In genomic region chr8:84090585-84090984, GRCm38 (mm10) we compare ENCODE assay signal across 34 mouse cellular contexts. TPM values are rescaled to one million over a fixed set of nuclear protein-coding genes. Genes with fewer than 3 reads are reported as not detected.
DNase-seq lines count a peak whose midpoint lies in the region; ATAC-seq lines count a peak whose summit lies in the region.
"Had no signal": no experiment of that assay in that cellular context is flagged by ENCODE, and none has a peak within 500 bp of the region (broad histone marks: within the 10 kb centered on the region; RNA-seq: fewer than 3 reads in every experiment).

No protein-coding gene starts in this region.

- peak; percentile 54 to 66 for DNase-seq in heart, adult 18-20 months
- no peak for DNase-seq in heart, embryonic 10.5 days (ENCODE audit: low spot score)
- DNase-seq in Muller cell, postnatal 12 days (ENCODE audit: inconsistent ontology term): peak; percentile 50
- peak; percentile 71 for DNase-seq in adrenal gland, postnatal 14 days
- no peak for DNase-seq in kidney, postnatal 4 days
- DNase-seq in kidney, adult 8-10 months: no peak
- DNase-seq: B cell, adult 2 months; cerebellum, adult 8-10 months; gastrocnemius, postnatal 25 days; kidney, adult 11 months; layer of hippocampus, postnatal 36 days; left cerebral cortex, postnatal 4 days; liver, postnatal 0 days; lung, postnatal 36 days; right cerebral cortex, adult 18-20 months; right cerebral cortex, postnatal 4 days; thymus, postnatal 4 days had no signal

- no peak overlapping the region for H3K4me3 ChIP-seq in heart, embryonic 10.5 days
- no peak overlapping the region for H3K4me3 ChIP-seq in intestine, embryonic 16.5 days (ENCODE audit: low read length)
- H3K4me3 ChIP-seq: embryonic facial prominence, embryonic 10.5 days; embryonic facial prominence, embryonic 15.5 days; kidney, embryonic 15.5 days; liver, embryonic 12.5 days; midbrain, embryonic 12.5 days; myocyte; neural tube, embryonic 12.5 days had no signal

- no peaks in the 10 kb centered on the region for H3K4me1 ChIP-seq in heart, embryonic 10.5 days
- no peaks in the 10 kb centered on the region for H3K4me1 ChIP-seq in intestine, embryonic 16.5 days (ENCODE audit: control insufficient read depth, insufficient read depth, low read length)
- H3K4me1 ChIP-seq: embryonic facial prominence, embryonic 10.5 days; embryonic facial prominence, embryonic 15.5 days; kidney, embryonic 15.5 days; liver, embryonic 12.5 days; midbrain, embryonic 12.5 days; neural tube, embryonic 12.5 days had no signal

- H3K27ac ChIP-seq in heart, embryonic 10.5 days: no peak overlapping the region
- no peak overlapping the region for H3K27ac ChIP-seq in intestine, embryonic 16.5 days (ENCODE audit: low read length)
- H3K27ac ChIP-seq: embryonic facial prominence, embryonic 10.5 days; embryonic facial prominence, embryonic 15.5 days; hindbrain, embryonic 14.5 days; kidney, embryonic 15.5 days; liver, embryonic 12.5 days; midbrain, embryonic 12.5 days; neural tube, embryonic 12.5 days had no signal

- WGBS in heart, embryonic 10.5 days: 90% methylated on average over 8 of the region's 8 CpGs
- WGBS in intestine, embryonic 16.5 days: 92% methylated on average over 8 of the region's 8 CpGs

- H3K36me3 ChIP-seq in heart, embryonic 10.5 days: peaks cover 90% of the 10 kb centered on the region
- peaks cover 21% of the 10 kb centered on the region for H3K36me3 ChIP-seq in intestine, embryonic 16.5 days (ENCODE audit: control insufficient read depth, insufficient read depth, low read length)

- no peak overlapping the region for H3K9ac ChIP-seq in intestine, embryonic 16.5 days (ENCODE audit: low read depth, low read length)
- H3K9ac ChIP-seq: embryonic facial prominence, embryonic 15.5 days; hindbrain, embryonic 14.5 days; kidney, embryonic 15.5 days; liver, embryonic 12.5 days; liver, postnatal 0 days; midbrain, embryonic 12.5 days; neural tube, embryonic 12.5 days had no signal

- no peaks in the 10 kb centered on the region for H3K27me3 ChIP-seq in heart, embryonic 10.5 days (ENCODE audit: insufficient read depth, poor library complexity, severe bottlenecking)
- H3K27me3 ChIP-seq in intestine, embryonic 16.5 days (replicated peaks; ENCODE audit: control insufficient read depth, insufficient read depth, low read length): no peaks in the 10 kb centered on the region
- H3K27me3 ChIP-seq: embryonic facial prominence, embryonic 15.5 days; kidney, embryonic 15.5 days; liver, embryonic 12.5 days; midbrain, embryonic 12.5 days; neural tube, embryonic 12.5 days had no signal

- no peaks in the 10 kb centered on the region for H3K9me3 ChIP-seq in heart, embryonic 10.5 days
- H3K9me3 ChIP-seq in intestine, embryonic 16.5 days (ENCODE audit: control insufficient read depth, low read length): no peaks in the 10 kb centered on the region
- H3K9me3 ChIP-seq: embryonic facial prominence, embryonic 10.5 days; embryonic facial prominence, embryonic 15.5 days; kidney, embryonic 15.5 days; liver, embryonic 12.5 days; midbrain, embryonic 12.5 days; neural tube, embryonic 12.5 days had no signal

- no peak overlapping the region for H3K4me2 ChIP-seq in intestine, embryonic 16.5 days (ENCODE audit: low read depth, low read length)
- H3K4me2 ChIP-seq: embryonic facial prominence, embryonic 15.5 days; hindbrain, embryonic 14.5 days; kidney, embryonic 15.5 days; liver, embryonic 12.5 days; midbrain, embryonic 12.5 days; neural tube, embryonic 12.5 days had no signal

- ATAC-seq in intestine, embryonic 16.5 days: no peak
- ATAC-seq: forebrain, embryonic 14.5 days; liver, embryonic 12.5 days; liver, postnatal 0 days had no signal

RNA-seq across cellular contexts. Expression of gene Dcaf15, which starts 14.0 kb away (rescaled TPM):
- total RNA-seq in heart, adult 18-20 months (2021): 1 to 10 TPM; 7.2 to 7.3 TPM
- polyA plus RNA-seq in heart, embryonic 10.5 days (2016; fragmentation: Nextera tagmentation; extraction: Ambion mirVana): 10.4 and 14.2 TPM in 2 replicates
- total RNA-seq in adrenal gland, postnatal 14 days (2021): 16.5 and 21.0 TPM in 2 replicates
- 8.8 and 9.4 TPM in 2 replicates for polyA plus RNA-seq in intestine, embryonic 16.5 days (2015; fragmentation: Nextera tagmentation; extraction: Ambion mirVana)

RNA-seq across cellular contexts. Expression of gene Rfx1, which starts 24.0 kb away (rescaled TPM):
- 1 to 10 TPM; 8.3 to 9.1 TPM for total RNA-seq in heart, adult 18-20 months (2021)
- polyA plus RNA-seq in heart, embryonic 10.5 days (2016; fragmentation: Nextera tagmentation; extraction: Ambion mirVana): 6.5 and 7.3 TPM in 2 replicates
- total RNA-seq in adrenal gland, postnatal 14 days (2021): 15.2 and 17.3 TPM in 2 replicates
- polyA plus RNA-seq in intestine, embryonic 16.5 days (2015; fragmentation: Nextera tagmentation; extraction: Ambion mirVana): 5.9 and 6.8 TPM in 2 replicates

RNA-seq across cellular contexts. Expression of gene Gm10643, which starts 25.6 kb away (rescaled TPM):
- total RNA-seq in heart, adult 18-20 months (2021): 1 to 10 TPM; 4.2 to 5.0 TPM
- polyA plus RNA-seq in heart, embryonic 10.5 days (2016; fragmentation: Nextera tagmentation; extraction: Ambion mirVana): 1.0 and 1.4 TPM in 2 replicates
- total RNA-seq in adrenal gland, postnatal 14 days (2021): 2.9 and 3.0 TPM in 2 replicates
- polyA plus RNA-seq in intestine, embryonic 16.5 days (2015; fragmentation: Nextera tagmentation; extraction: Ambion mirVana): 0.76 and 0.81 TPM in 2 replicates

RNA-seq across cellular contexts. Expression of gene Podnl1, which starts 35.2 kb away (rescaled TPM):
- under 1 TPM in 1 of 2 experiments, not detected in 1; 0.10 TPM for total RNA-seq in heart, adult 18-20 months (2021)
- polyA plus RNA-seq in heart, embryonic 10.5 days (2016; fragmentation: Nextera tagmentation; extraction: Ambion mirVana): 0.05 and 0.10 TPM in 2 replicates
- total RNA-seq in adrenal gland, postnatal 14 days (2021): 0.44 and 1.1 TPM in 2 replicates
- polyA plus RNA-seq in intestine, embryonic 16.5 days (2015; fragmentation: Nextera tagmentation; extraction: Ambion mirVana): 0.38 TPM in 2 replicates
- total RNA-seq: gastrocnemius, postnatal 25 days; layer of hippocampus, postnatal 36 days; left cerebral cortex, postnatal 4 days had no signal
- polyA plus RNA-seq: liver, postnatal 0 days had no signal

RNA-seq across cellular contexts. Expression of gene Rln3, which starts 45.8 kb away (rescaled TPM):
- not detected for total RNA-seq in heart, adult 18-20 months (2021)
- polyA plus RNA-seq in heart, embryonic 10.5 days (2016; fragmentation: Nextera tagmentation; extraction: Ambion mirVana): 0.67 TPM in 1 of 2 replicates, not detected in the other
- 0.64 TPM in 1 of 2 replicates, not detected in the other for total RNA-seq in adrenal gland, postnatal 14 days (2021)
- polyA plus RNA-seq in intestine, embryonic 16.5 days (2015; fragmentation: Nextera tagmentation; extraction: Ambion mirVana): 0.23 and 0.37 TPM in 2 replicates
- total RNA-seq: gastrocnemius, postnatal 25 days; heart, adult 8-10 months; hematopoietic stem cell, adult 5-6 weeks; layer of hippocampus, postnatal 36 days; left cerebral cortex, postnatal 4 days; megakaryocyte, adult 5-6 weeks had no signal
- polyA plus RNA-seq: embryonic facial prominence, embryonic 10.5 days; embryonic facial prominence, embryonic 15.5 days; forebrain, embryonic 14.5 days; heart, embryonic 14.5 days; kidney, embryonic 15.5 days; limb, embryonic 14.5 days; liver, embryonic 12.5 days; liver, postnatal 0 days; lung, embryonic 16.5 days; midbrain, embryonic 12.5 days; myocyte; neural tube, embryonic 12.5 days; stomach, embryonic 14.5 days had no signal

Comparison
In these comparisons a context has a peak if more than half of its experiments do, and no peak if none do; other contexts are left out.
1. DNase-seq: peak in heart, adult 18-20 months (2 of 2), Muller cell, postnatal 12 days (single experiment) and adrenal gland, postnatal 14 days (single experiment); none in heart, embryonic 10.5 days (single experiment), kidney, postnatal 4 days (0 of 2) and kidney, adult 8-10 months (0 of 2).